Mouse (Mus musculus) brain, embryonic 14.5 days (tissue): ENCODE measurements around the gene Neu1. TPM values are rescaled to one million over a fixed set of nuclear protein-coding genes. Genes with fewer than 3 reads are reported as not detected.
"Not testable (repeated sequence)": the region's sequence is repeated elsewhere in the genome, so short reads cannot be mapped to it uniquely, and the experiment has no call there.

ENCODE experiments used
- DNase-seq: peaks from one replicate; pipeline ENCODE4 v3.0.0-alpha.2; 2011; ENCODE audit warnings: low read depth
- CTCF ChIP-seq: fragments of 200-500 bp; IDR thresholded peaks from 2 replicates; pipeline ENCODE4 v1.5.1; 2012; ENCODE audit warnings: inconsistent platforms, mild to moderate bottlenecking, moderate library complexity, borderline replicate concordance; ENCODE audit not compliant: insufficient read depth, insufficient read length; ENCODE audit errors: extremely low read depth
- POLR2A ChIP-seq: fragments of 200-500 bp; IDR thresholded peaks from 2 replicates; pipeline ENCODE4 v1.6.1; 2012; ENCODE audit warnings: mild to moderate bottlenecking, inconsistent platforms, borderline replicate concordance; ENCODE audit not compliant: poor library complexity, insufficient read depth, insufficient read length, severe bottlenecking; ENCODE audit errors: extremely low read depth
- polyA plus RNA-seq: library from polyadenylated mRNA; depleted of rRNA; stranded (reverse); fragments of >200 nt; gene quantifications from 2 replicates; pipeline ENCODE4 v1.2.3, GENCODE M21; 2012

Neu1 gene
- polyA plus RNA-seq, 1 experiment: 28.0 TPM

GRCm38 (mm10) chr17:34962841-34963240, 31.8 kb downstream of the Neu1 start:
- no peak for DNase-seq
- TF ChIP-seq CTCF (no peak), POLR2A (no peak)

- DNase-seq: no peak
- TF ChIP-seq CTCF (no peak), POLR2A (no peak)
Observed at GRCm38 (mm10) chr17:34964640-34965049, 33.6 kb downstream of the Neu1 start.

GRCm38 (mm10) chr17:34965627-34966026, 34.6 kb downstream of the Neu1 start:
- no peak for TF ChIP-seq POLR2A
- TF ChIP-seq CTCF: no peak
- no peak for DNase-seq

GRCm38 (mm10) chr17:34969822-34970221, 38.8 kb downstream of the Neu1 start, which contains the start of gene Gm20481:
Gene Gm20481, plus strand, starts transcription at chr17:34969912.
- not testable (repeated sequence) for DNase-seq

GRCm38 (mm10) chr17:34970850-34971249, 39.8 kb downstream of the Neu1 start:
- not testable (repeated sequence) for DNase-seq

- not testable (repeated sequence) for DNase-seq
Observed at GRCm38 (mm10) chr17:34971694-34972068, 40.6 kb downstream of the Neu1 start.

GRCm38 (mm10) chr17:34972069-34972749, 41.2 kb downstream of the Neu1 start, which contains the start of the genes Hspa1a and Hspa1l:
Gene Hspa1a, minus strand, starts transcription at chr17:34972156.
Gene Hspa1l, plus strand, starts transcription at chr17:34972703.
- peak; percentile 81 for DNase-seq

- no peak for DNase-seq
- TF ChIP-seq CTCF (no peak), POLR2A (no peak)
Observed at GRCm38 (mm10) chr17:34975581-34976492, 44.8 kb downstream of the Neu1 start.

- TF ChIP-seq POLR2A: no peak
- no peak for TF ChIP-seq CTCF
- no peak for DNase-seq
Observed at GRCm38 (mm10) chr17:34977000-34977399, 45.9 kb downstream of the Neu1 start.

- no peak for TF ChIP-seq CTCF
- no peak for TF ChIP-seq POLR2A
- no peak for DNase-seq
Observed at GRCm38 (mm10) chr17:34978239-34978638, 47.2 kb downstream of the Neu1 start.

- TF ChIP-seq POLR2A: no peak
- no peak for DNase-seq
Observed at GRCm38 (mm10) chr17:34979631-34980030, 48.6 kb downstream of the Neu1 start.

GRCm38 (mm10) chr17:34980655-34981054, 49.6 kb downstream of the Neu1 start:
- DNase-seq: peak; percentile 85
- TF ChIP-seq POLR2A (no peak), CTCF (peak; percentile 42; the same call in 1 of the 2 replicates)

- TF ChIP-seq CTCF: no peak
- TF ChIP-seq POLR2A: peak; percentile 59
- DNase-seq: peak; percentile 98
Observed at GRCm38 (mm10) chr17:34981690-34982180, 50.7 kb downstream of the Neu1 start, which contains the start of gene Lsm2. Gene Lsm2, plus strand, starts transcription at chr17:34981862.
